Mouse (Mus musculus) frontal cortex, postnatal 10 days (tissue): ENCODE results near the gene Nectin4.

ENCODE experiments used
- DNase-seq, 2 experiments: peaks; one replicate each; pipeline ENCODE4 v3.0.0; 2022; ENCODE audit warnings: low spot score in 2 of 2, mixed read lengths in 1 of 2

The Nectin4 gene

GRCm38 (mm10) chr1:171358421-171358820 lies 11.5 kb upstream of the Nectin4 start:
- DNase-seq: no peak

- peak; percentile 54 to 60 for DNase-seq
Observed at GRCm38 (mm10) chr1:171360253-171360652, 9.6 kb upstream of the Nectin4 start.

DNA sequence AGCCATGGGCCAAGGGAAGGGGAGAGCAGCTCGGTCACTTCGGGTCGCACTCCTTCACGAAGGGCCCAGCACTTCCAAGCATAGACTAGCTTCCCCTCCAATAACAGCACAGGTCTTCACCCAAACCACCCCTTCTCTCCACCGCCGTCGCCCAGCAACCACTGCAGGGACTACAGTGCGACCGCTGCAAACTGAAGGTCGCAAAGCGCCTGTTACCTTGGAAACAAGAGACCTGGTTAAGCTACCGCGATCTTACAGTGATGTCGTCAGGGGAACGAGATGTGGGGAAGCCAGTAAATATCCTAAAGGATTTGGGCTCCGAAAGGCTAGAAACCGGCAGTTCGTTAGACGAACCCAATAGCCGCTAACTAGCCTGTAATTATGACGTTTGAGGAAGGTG lies 9.2 kb upstream of the Nectin4 start, which contains the start of gene Klhdc9:
Gene Klhdc9 (minus strand): TSS at position 143 of the 400 bp plus-strand sequence.
- peak; percentile 91 to 95 for DNase-seq

DNA sequence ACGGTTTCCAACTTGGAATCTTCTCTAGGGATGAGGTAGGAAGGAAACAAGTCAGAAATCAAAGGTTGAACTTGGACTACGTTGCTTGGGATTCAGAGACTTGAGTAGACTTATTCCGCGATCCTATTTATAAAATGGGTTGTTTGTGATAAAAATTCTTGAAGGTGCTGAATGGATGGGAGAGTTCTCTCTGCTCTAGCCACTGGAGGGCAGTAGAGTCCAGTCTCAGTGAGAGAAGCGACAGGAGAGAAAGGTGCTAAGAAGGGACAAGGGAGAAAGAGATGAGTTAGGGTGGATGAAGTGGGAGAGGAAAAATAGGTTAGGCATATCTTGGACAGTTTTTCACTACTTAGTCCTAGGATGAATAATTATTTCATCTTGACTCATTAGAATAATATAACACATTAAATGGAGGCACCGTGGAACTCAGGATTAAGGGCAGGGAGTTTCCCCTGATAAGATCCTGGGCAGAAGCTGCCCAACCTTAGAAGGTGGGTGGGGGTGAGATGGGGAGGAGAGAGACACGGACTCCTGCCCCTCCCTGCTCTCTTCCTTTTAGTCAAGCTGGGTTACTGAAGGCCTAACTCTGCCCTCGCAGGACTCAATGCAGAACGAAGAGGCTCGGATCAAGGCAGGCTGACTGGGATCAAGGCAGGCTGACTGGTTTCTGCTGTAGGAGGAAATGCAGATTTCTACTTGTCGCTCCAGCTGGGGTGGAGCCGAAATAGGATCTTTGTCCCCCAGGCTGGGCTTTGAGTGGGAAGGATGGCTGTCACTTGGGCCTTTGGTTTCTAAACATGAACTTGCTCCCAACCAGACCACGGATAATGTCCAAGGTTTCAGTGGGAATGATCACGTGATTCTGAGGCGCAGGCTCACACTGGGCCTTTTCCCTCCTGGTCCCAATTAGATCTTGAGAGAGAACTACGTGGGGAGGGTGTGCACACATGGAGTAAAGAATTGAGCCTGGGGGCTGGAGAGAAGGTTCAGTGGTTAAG lies 8.5 kb upstream of the Nectin4 start:
- DNase-seq: peak in 1 of 2 experiments; percentile 66

DNA sequence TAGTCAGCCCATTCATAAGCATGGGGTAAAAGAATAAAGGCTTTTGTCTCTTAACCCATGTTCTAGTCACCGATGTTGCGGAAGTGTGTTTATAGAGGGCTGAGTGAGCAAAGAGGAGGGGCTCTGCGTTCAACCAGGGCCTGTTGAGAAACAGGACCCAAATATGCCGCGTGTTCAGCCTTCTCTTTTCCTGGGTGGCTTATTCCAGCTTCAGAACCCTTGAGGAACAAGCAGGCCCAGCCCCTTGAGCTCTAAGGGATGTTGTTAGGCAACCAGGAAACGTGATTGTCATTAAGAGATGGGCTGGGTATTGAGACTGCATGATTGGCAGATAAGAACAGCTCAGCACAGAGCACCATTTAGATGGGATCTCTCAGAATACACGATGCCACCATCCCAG lies 4.0 kb upstream of the Nectin4 start:
- DNase-seq: no peak

GRCm38 (mm10) chr1:171372880-171373279 lies 3.0 kb downstream of the Nectin4 start:
- no peak for DNase-seq

DNA sequence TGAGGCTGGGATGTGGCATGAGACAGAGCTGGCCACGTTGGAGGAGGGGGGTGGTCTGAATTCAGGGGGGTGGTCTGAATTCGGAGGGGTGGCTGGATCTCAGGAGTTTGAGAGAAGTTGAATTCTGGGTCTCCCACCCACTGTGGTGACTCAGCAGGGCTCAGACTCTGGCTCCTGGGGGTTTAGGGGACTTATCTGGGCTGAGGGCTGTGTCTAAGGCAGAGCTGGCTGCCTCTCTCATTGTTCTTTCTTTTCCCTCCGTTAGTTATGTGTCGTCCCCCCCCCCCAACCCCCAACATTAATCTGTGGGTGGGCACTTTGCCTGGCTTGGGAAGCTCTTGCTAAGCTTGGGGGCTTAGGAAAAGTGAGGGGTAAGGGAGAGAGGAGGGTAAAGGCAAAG lies 4.0 kb downstream of the Nectin4 start:
- DNase-seq: no peak

- DNase-seq: no peak
Observed at GRCm38 (mm10) chr1:171375646-171376097, 5.8 kb downstream of the Nectin4 start.

DNA sequence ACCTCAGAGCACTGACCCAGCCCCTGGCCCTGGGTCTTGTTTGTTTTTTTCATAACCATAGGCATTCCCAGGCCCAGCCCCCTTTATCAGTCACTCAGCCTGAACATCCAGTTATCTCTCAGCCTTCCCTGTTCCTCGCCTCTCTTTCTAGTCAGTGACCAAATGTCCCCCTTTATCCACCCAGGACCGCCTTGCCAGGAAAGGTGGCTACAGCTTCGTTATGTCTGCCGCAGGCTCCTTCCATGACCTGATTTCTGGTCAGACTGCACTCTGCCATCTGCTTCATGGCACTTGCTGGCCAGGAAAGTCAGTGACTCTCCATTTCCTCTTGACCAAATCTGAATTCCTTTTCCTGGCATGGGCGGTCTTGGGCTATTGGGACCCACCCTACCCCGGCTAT lies 8.4 kb downstream of the Nectin4 start:
- DNase-seq: no peak

DNA sequence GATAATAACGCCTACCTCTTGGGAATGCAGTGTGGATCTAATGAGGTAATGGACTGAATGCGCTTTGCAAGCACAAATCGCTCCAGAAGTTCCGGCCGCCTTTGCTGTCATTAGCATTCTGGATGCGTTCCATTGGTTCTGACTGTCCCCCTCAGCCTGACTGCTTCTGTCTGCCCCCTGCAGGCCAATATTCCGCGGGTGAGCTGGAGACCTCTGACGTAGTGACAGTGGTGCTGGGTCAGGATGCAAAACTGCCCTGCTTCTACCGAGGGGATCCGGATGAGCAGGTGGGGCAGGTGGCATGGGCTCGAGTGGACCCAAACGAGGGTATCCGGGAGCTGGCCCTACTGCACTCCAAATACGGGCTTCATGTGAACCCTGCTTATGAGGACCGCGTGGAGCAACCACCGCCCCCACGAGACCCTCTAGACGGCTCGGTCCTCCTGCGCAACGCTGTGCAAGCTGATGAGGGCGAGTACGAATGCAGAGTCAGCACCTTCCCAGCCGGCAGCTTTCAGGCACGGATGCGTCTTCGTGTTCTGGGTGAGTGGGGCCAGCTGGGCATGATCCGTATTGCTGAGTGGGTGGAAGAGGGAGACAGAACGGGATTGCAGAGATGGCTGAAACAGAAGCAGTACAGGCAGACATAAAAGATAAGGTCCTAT lies 10.2 kb downstream of the Nectin4 start:
- DNase-seq: peak; percentile 68 to 72

GRCm38 (mm10) chr1:171382096-171382620 lies 12.3 kb downstream of the Nectin4 start:
- no peak for DNase-seq

DNA sequence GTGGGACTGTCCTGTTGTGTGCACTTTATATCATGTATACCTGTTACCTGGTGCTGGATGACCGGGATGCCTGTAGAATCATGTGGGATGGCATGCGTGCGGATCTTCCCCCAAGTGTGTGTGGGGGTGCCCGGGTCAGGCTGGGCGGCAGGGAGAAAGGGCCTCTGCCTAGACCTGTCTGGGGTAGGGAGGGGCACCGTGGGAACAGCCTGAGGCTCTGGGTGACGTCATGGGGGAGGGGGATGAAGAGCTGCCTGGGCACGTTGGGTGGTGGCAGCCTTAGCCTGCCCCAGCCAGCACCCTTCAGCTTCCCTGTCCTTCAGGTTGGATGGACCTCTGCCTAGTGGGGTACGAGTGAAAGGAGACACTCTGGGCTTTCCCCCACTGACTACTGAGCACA lies 14.5 kb downstream of the Nectin4 start:
- DNase-seq: no peak

- DNase-seq: no peak
Observed at GRCm38 (mm10) chr1:171385171-171385570, 15.3 kb downstream of the Nectin4 start.

DNA sequence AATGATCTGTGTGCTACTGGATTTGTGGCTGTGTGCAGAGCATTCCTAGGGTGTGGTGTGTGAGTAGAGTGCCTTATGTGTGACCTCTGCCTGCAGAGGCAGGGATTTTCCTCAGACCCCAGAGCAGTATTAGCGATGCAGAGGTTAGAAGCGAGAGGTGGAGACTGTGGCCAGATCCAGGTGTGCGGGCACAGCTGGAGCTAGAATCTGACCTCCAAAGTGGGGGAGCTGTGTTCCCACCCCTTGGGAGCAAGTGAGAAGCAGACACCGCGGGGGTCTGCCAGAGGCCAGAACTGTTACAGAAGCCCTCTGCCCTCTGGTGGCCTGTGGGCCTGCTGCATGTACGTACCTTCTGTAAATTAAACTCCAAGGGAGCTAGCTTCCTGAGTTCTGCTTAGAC lies 17.2 kb downstream of the Nectin4 start:
- DNase-seq: no peak

DNA sequence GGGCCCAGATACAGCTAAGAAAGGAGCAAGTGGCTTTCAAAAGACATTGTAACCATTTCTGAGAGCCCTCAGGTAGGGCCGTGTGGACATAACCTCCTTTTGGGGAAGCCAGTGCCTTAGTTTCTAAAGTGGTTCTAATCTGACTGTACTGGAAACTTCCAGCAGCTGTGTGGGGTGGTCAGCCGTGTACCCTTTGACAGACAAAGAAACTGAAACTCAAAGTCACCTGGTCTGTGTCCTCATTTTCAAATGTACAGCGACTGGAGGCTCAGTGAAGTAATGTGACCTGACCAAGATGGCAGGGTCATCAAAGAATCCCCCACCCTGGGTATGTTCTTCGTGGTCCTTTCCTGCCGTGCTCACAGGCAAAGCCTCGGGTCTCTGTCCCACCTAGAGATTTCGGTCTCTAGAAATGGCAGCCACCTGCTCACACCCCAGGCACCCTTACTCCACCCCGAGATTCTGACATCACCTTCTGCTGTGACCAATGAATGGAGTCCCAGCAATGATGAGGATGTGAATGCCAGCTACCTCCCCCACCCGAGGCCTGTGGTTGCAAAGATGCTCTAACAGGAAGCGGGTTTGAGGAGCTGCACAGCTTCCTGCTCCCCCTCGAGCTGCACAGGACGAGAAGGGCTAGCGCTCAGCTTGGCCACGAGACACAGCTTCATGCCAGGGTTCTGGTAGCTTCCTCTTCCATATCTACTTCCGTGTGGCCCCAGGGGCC lies 18.6 kb downstream of the Nectin4 start, which contains the start of gene Arhgap30:
Gene Arhgap30 (plus strand): TSS at position 579 of the 727 bp plus-strand sequence.
- DNase-seq: peak; percentile 28 to 52

DNA sequence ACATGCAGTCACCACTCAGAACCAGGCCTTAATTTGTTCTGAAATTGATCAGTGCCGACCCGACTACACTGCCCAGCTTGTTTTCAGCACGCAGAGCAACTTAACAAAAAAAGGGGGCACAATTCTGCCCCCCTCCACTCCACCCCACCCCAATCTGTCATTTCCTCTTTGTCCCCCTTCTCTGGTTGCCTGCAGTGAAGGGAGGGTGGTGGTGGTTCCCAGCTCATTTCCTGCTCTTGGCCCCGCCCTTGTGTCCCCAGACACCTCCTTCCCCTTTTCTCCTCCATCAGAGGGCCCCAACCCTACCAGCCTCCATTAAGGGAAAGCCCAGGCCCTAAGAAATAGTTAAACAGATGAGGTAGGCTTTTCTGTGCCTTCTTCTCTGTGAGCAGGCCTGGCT lies 20.2 kb downstream of the Nectin4 start:
- no peak for DNase-seq

DNA sequence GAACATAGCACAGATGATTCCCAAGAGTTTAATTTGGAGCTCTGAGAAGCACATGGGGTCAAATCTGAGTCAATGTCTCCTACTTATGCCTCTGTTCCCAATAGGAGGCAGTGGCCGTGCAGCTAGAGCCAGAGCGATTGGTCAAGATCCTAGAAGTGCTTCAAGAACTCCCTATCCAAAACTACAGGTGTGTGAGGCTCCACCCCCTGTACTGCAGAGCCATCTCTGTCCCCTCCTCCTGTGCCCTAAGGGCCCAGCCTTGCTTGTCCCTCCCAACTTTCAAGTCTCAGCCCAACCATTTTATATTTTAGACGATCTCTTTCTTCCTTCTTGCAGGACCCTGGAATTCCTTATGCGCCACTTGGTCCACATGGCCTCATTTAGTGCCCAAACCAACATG lies 31.9 kb downstream of the Nectin4 start:
- no peak for DNase-seq

DNA sequence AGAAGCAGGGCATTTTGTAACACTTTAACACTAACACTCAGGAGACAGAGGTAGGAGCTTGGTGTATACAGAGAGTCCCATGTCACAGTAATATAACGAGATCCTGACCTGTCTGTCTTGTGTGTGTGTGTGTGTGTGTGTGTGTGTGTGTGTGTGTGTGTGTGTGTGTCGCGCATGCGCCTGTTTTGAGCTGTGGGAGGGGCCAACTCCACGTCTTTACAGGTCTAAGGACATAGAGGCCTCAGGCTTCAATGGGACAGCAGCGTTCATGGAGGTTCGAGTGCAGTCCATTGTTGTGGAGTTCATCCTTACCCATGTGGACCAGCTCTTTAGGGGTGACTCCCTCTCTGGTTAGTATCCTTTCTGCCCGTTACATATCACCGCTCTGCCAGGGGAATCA lies 33.1 kb downstream of the Nectin4 start:
- DNase-seq: no peak

DNA sequence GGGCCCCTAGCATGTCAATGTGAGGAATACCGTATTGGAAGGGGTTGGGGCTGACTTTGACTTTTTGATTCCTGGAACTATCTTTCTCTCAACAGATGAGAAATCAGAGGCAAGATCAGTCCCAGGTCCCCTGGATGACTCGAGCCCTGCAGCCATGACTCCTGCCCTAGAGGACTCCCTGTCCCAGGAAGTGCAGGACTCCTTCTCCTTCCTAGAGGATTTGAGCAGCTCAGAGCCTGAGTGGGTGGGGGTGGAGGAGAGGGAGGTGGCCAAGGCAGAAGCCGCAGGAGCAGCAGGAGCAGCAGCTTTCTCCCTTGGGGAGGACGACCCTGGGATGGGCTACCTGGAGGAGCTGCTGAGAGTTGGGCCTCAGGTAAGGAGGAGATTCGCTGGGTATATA lies 37.4 kb downstream of the Nectin4 start:
- DNase-seq: no peak

DNA sequence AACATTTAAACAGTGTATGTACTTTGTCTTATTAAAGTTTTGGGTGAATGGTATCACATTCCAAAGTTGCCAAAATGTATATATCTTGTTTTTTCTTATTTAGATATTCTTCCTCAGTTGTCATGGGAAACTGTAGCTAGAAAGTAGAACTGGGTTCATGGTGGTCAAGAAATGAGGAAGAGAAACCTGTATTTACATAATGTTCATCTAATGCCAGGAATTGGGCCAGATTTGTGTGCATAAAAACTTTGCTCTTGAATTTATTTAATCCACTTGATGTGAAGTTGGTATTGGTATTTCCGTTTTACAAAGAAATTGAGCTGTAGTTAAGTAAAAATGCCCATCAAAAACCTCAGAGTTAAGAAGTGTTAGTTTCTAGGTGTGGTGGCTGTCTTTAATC lies 40.3 kb downstream of the Nectin4 start:
- DNase-seq: no peak

DNA sequence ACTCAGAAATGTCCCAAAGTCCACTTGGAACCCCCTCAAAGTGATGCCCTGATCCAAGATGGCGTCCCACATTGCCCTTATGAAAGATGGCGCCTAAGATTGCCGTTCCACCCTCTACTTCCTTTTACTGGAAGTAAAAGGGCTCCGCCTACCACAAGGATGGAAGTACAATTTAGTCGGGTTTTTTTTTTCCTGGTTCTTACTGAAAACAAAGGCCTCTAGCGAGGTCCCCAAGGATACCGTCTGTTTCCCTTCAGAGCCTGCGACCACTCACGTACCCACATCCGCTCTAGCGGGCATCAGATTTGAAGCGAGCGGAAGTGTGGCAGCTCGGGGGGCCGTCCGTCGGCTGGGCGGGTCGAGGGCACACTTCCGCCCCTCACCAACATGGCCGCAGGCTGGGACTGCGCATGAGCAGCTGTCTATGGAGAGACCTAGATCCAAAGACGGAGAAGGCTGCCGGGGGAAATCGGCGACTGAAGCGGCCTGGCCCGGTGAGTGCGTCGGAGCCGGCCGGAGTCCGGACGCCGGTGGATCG lies 41.1 kb downstream of the Nectin4 start, which contains the start of gene Usf1:
Gene Usf1 (plus strand): TSS at position 367 of the 538 bp plus-strand sequence.
- peak; percentile 90 to 94 for DNase-seq
